Mouse (Mus musculus): Measurements from ENCODE around the gene Zbtb16. TPM values are rescaled to one million over a fixed set of nuclear protein-coding genes. Genes with fewer than 3 reads are reported as not detected.
A peak's percentile ranks its signal among the peaks of the same experiment; 100 is the strongest.

The Zbtb16 gene
- polyA plus RNA-seq, 1 experiment from 2014 or later, result 6.3 TPM

DNA sequence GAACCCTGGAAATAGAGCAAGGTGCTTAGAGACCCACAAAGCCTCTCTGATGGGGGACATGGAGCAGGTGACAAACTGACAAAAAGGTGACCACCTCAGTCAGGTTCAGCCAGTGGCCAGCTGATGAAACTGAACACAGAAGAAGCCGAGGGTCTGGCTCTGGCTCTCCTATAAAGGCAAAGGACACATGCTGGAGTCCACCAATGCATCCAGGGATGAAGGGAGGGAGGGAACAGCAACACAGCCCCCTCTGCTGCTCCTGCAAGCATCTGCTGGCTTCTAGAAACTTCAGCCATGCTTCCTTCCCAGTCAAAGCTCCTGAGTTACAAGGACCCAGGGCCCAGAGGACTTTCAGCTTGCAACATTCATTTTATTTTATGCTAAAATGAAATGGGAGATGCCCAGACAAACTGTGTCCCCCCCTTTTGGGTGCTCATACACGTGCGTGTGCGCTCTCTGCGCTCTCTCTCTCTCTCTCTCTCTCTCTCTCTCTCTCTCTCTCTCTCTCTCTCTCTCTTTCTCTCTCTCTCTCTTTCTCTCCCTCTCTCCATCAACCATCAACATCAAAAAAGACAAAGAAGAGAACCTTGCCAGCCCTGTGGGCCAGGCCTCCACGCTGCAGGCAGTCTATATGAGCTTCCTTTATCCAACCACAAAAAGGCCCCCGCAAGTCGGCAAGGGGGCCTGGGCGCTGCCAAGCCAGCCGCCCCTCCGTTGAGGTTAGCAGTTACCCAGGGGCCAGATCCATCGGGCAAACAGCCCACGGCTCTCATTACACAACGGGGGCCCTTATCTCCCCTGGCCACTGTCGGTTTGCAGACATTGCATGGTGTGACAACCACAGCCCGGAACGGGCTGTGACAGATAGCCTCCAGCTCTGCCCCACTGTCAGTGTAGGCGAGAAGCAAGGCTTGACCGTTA lies 21.8 kb downstream of the Zbtb16 start:
- ATAC-seq (ENCODE audit: low FRiP score), result no peak
- H3K9ac ChIP-seq, result no peak overlapping the region

DNA sequence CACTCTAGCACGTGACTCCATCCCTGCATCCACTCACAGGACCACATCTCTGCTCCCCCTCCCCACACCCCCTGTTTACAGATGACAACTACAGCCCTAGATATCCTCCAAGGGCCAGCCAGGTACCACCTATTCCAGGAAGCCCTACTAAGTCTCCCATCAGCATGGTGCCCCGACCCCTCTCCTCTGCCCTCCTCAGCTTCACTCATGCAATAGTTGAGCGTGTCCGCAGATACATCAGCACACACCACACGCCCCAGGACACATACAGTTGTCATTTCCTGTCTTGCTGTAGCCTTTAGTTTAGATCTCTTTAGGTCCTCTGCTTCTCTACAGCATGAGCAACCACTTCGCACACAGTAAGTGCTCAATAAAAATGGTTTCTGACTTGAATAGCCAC lies 23.7 kb downstream of the Zbtb16 start:
- H3K4me2 ChIP-seq, result no peak overlapping the region
- no peak overlapping the region for H3K27ac ChIP-seq
- ATAC-seq (ENCODE audit: low FRiP score), result no peak
- H3K4me3 ChIP-seq, result no peak overlapping the region
- no peak overlapping the region for H3K9ac ChIP-seq
- no peaks in the 10 kb centered on the region for H3K27me3 ChIP-seq
- peaks cover 14% of the 10 kb centered on the region for H3K4me1 ChIP-seq (replicated peaks)
- no peaks in the 10 kb centered on the region for H3K36me3 ChIP-seq
- H3K9me3 ChIP-seq, result no peaks in the 10 kb centered on the region
- 91% methylated on average over 6 of the region's 6 CpGs for WGBS

More for the DNA sequence above, 21.8 kb downstream of the Zbtb16 start:
- H3K36me3 ChIP-seq, result no peaks in the 10 kb centered on the region
- H3K27ac ChIP-seq, result no peak overlapping the region
- no peaks in the 10 kb centered on the region for H3K9me3 ChIP-seq
- WGBS, result 60% methylated on average over 19 of the region's 19 CpGs
- no peak overlapping the region for H3K4me3 ChIP-seq
- H3K4me1 ChIP-seq (replicated peaks), result peaks cover 16% of the 10 kb centered on the region
- H3K27me3 ChIP-seq, result no peaks in the 10 kb centered on the region
- no peak overlapping the region for H3K4me2 ChIP-seq

- Histone ChIP-seq H3K4me2 (no peak overlapping the region), H3K9ac (no peak overlapping the region), H3K9me3 (no peaks in the 10 kb centered on the region), H3K36me3 (no peaks in the 10 kb centered on the region), H3K4me3 (no peak overlapping the region), H3K27ac (no peak overlapping the region), H3K4me1 (replicated peaks) (no peaks in the 10 kb centered on the region), H3K27me3 (no peaks in the 10 kb centered on the region)
- WGBS, result 72% methylated on average over 6 of the region's 6 CpGs
- no peak for ATAC-seq (ENCODE audit: low FRiP score)
These were observed 29.4 kb downstream of the Zbtb16 start for GRCm38 (mm10) chr9:48806591-48806990.

- 84% methylated on average over 8 of the region's 8 CpGs for WGBS
- Histone ChIP-seq H3K4me2 (no peak overlapping the region), H3K9ac (no peak overlapping the region), H3K27ac (no peak overlapping the region), H3K4me3 (no peak overlapping the region), H3K4me1 (replicated peaks) (peaks cover 2% of the 10 kb centered on the region; the same call in 1 of the 2 replicates), H3K27me3 (no peaks in the 10 kb centered on the region), H3K36me3 (no peaks in the 10 kb centered on the region), H3K9me3 (no peaks in the 10 kb centered on the region)
- no peak for ATAC-seq (ENCODE audit: low FRiP score)
These were observed 30.2 kb downstream of the Zbtb16 start for GRCm38 (mm10) chr9:48805850-48806249.

- Histone ChIP-seq H3K9ac (no peak overlapping the region), H3K36me3 (no peaks in the 10 kb centered on the region), H3K4me3 (no peak overlapping the region), H3K27me3 (no peaks in the 10 kb centered on the region), H3K27ac (no peak overlapping the region), H3K9me3 (no peaks in the 10 kb centered on the region), H3K4me2 (no peak overlapping the region), H3K4me1 (replicated peaks) (peaks cover 7% of the 10 kb centered on the region)
- no peak for ATAC-seq (ENCODE audit: low FRiP score)
- WGBS, result 80% methylated on average over 6 of the region's 6 CpGs
These were observed 31.5 kb downstream of the Zbtb16 start for GRCm38 (mm10) chr9:48804509-48804908.

DNA sequence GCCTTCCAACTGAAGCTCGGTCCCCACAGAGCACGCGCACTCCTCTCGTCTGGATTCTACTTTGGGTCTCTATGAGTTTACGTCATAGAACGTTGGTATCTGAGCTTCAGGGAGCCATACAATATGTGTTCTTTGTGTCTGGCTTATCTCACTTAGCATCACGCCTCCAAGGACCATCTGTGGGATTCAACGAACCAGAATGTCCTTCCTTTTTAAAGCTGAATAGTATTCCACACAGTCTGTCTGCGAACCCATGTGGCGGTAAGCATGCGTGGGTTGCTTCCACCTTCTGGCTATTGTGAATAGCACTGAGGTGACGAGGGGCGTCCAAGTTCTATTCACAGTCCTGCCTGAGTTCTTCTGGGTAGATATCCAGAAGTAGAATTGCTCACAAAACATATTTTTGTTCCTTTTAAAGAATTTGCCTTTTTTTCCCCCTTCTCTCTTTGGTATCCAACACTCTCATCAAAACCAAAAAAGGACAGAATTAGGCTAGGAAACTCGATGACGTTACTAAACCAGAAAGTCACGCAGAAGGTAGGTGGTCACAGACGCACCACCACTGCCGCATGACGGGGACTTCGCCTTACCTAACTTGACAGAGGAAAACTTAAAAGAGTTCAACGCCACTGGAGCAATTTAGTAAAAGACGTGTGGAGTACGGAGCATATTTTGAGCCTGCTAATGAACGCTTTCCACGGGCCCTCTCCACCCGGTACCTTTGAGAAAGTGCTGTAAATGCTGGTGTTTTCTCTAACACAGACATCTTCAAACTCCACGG lies 32.4 kb downstream of the Zbtb16 start:
- H3K4me3 ChIP-seq, result no peak overlapping the region
- no peaks in the 10 kb centered on the region for H3K27me3 ChIP-seq
- no peak overlapping the region for H3K9ac ChIP-seq
- ATAC-seq (ENCODE audit: low FRiP score), result no peak
- H3K36me3 ChIP-seq, result no peaks in the 10 kb centered on the region
- 94% methylated on average over 27 of the region's 27 CpGs for WGBS
- no peak overlapping the region for H3K27ac ChIP-seq
- H3K4me2 ChIP-seq, result no peak overlapping the region
- no peaks in the 10 kb centered on the region for H3K9me3 ChIP-seq
- peaks cover 7% of the 10 kb centered on the region for H3K4me1 ChIP-seq (replicated peaks)

DNA sequence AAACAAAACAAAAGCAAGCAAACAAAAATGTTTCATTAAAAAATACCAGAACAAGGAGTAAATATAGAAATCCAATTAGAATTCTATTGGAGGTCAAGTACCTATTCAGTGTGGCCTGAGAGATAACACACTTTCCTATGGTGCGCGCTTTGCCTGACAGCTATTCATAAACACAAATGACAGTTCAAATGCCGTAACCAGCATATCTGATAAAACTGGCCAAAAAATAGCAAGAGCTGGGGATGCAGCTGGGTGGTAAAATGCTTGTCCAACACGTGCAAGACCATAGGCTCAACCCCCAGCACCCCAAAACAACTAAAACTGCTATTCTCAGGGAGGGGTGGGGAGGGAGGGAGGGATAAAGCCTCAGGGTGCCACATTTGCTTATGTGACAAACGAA lies 33.6 kb downstream of the Zbtb16 start:
- H3K9ac ChIP-seq, result no peak overlapping the region
- WGBS, result 72% methylated on average over 5 of the region's 5 CpGs

GRCm38 (mm10) chr9:48801322-48801721 lies 34.7 kb downstream of the Zbtb16 start:
- Histone ChIP-seq H3K4me1 (replicated peaks) (peaks cover 13% of the 10 kb centered on the region), H3K4me3 (no peak overlapping the region), H3K27ac (no peak overlapping the region), H3K27me3 (no peaks in the 10 kb centered on the region), H3K4me2 (no peak overlapping the region), H3K36me3 (no peaks in the 10 kb centered on the region), H3K9ac (no peak overlapping the region), H3K9me3 (no peaks in the 10 kb centered on the region)
- ATAC-seq (ENCODE audit: low FRiP score), result no peak
- WGBS, result 90% methylated on average over 5 of the region's 5 CpGs

More for the DNA sequence above, 33.6 kb downstream of the Zbtb16 start:
- no peaks in the 10 kb centered on the region for H3K27me3 ChIP-seq
- H3K4me3 ChIP-seq, result no peak overlapping the region
- no peak overlapping the region for H3K4me2 ChIP-seq
- peaks cover 7% of the 10 kb centered on the region for H3K4me1 ChIP-seq (replicated peaks)
- ATAC-seq (ENCODE audit: low FRiP score), result no peak
- H3K36me3 ChIP-seq, result no peaks in the 10 kb centered on the region
- no peaks in the 10 kb centered on the region for H3K9me3 ChIP-seq
- H3K27ac ChIP-seq, result no peak overlapping the region

GRCm38 (mm10) chr9:48800627-48801026 lies 35.4 kb downstream of the Zbtb16 start:
- ATAC-seq (ENCODE audit: low FRiP score), result no peak
- Histone ChIP-seq H3K9ac (no peak overlapping the region), H3K9me3 (no peaks in the 10 kb centered on the region), H3K27me3 (no peaks in the 10 kb centered on the region), H3K36me3 (no peaks in the 10 kb centered on the region), H3K4me3 (no peak overlapping the region), H3K27ac (peak overlapping the region; percentile 30; the same call in 1 of the 2 replicates), H3K4me2 (no peak overlapping the region), H3K4me1 (replicated peaks) (peaks cover 20% of the 10 kb centered on the region)
- WGBS, result 80% methylated on average over 8 of the region's 8 CpGs

DNA sequence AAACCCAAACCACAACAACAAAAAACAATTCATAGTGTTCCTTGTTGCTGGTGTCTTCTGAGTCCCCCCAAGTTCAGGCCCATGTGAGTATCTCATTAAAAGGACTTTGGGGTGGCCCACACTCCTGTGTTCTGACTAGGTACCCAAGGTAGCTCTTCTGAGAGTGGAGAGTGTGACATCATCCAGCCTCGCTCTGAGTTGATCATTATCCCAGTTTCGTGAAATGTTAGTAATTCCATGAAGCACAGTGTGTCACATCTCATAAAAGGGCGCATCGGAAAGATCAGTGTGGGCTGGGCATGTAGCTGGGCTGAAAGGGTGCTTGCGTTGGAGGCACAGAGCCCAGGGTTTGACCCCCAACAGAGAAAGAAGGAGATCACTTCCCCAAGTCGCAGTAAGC lies 38.0 kb downstream of the Zbtb16 start:
- H3K4me3 ChIP-seq, result no peak overlapping the region
- no peaks in the 10 kb centered on the region for H3K9me3 ChIP-seq
- peaks cover 29% of the 10 kb centered on the region for H3K4me1 ChIP-seq (replicated peaks)
- H3K36me3 ChIP-seq, result no peaks in the 10 kb centered on the region
- no peaks in the 10 kb centered on the region for H3K27me3 ChIP-seq
- no peak for ATAC-seq (ENCODE audit: low FRiP score)
- H3K27ac ChIP-seq, result no peak overlapping the region
- H3K9ac ChIP-seq, result no peak overlapping the region
- 85% methylated on average over 6 of the region's 6 CpGs for WGBS
- H3K4me2 ChIP-seq, result no peak overlapping the region

GRCm38 (mm10) chr9:48796267-48796822 lies 39.7 kb downstream of the Zbtb16 start:
- Histone ChIP-seq H3K27me3 (no peaks in the 10 kb centered on the region), H3K9me3 (no peaks in the 10 kb centered on the region), H3K36me3 (no peaks in the 10 kb centered on the region), H3K4me2 (no peak overlapping the region), H3K27ac (0 out of 2 replicates have a peak overlapping the region, but pooled peaks have one; percentile 19), H3K4me1 (replicated peaks) (peaks cover 29% of the 10 kb centered on the region), H3K9ac (no peak overlapping the region), H3K4me3 (no peak overlapping the region)
- ATAC-seq (ENCODE audit: low FRiP score), result peak; percentile 46; the same call in 1 of the 2 replicates
- WGBS, result 35% methylated on average over 11 of the region's 11 CpGs

- Histone ChIP-seq H3K4me2 (no peak overlapping the region), H3K9ac (no peak overlapping the region)
These were observed 40.3 kb downstream of the Zbtb16 start for GRCm38 (mm10) chr9:48795740-48796139.

More at GRCm38 (mm10) chr9:48795740-48796139, 40.3 kb downstream of the Zbtb16 start:
- Histone ChIP-seq H3K27me3 (no peaks in the 10 kb centered on the region), H3K9me3 (no peaks in the 10 kb centered on the region), H3K4me3 (no peak overlapping the region), H3K36me3 (no peaks in the 10 kb centered on the region), H3K27ac (no peak overlapping the region), H3K4me1 (replicated peaks) (peaks cover 27% of the 10 kb centered on the region)
- ATAC-seq (ENCODE audit: low FRiP score), result no peak
- WGBS, result 47% methylated on average over 10 of the region's 10 CpGs

All from hindbrain, embryonic 13.5 days (tissue).